Mouse (Mus musculus) liver, postnatal 0 days (tissue): Measurements from ENCODE around the gene Atoh8.

Source experiments
- CTCF ChIP-seq: sonication (generic); IDR thresholded peaks from 2 replicates; pipeline ENCODE4 v1.5.1; 2016; ENCODE audit warnings: antibody characterized with exemption, low read depth
- EP300 ChIP-seq: IDR thresholded peaks from 2 replicates; pipeline ENCODE4 v1.6.1; 2016; ENCODE audit warnings: antibody characterized with exemption, low read depth, mild to moderate bottlenecking

- TF ChIP-seq EP300 (no peak), CTCF (peak; percentile 97)
These were observed 49.4 kb downstream of the Atoh8 start for GRCm38 (mm10) chr6:72185893-72186490.
